Mouse (Mus musculus) cerebellum, postnatal 10 days (tissue): ENCODE measurements around the gene Idi2.

ENCODE experiments used
- DNase-seq, 2 experiments: peaks; one replicate each; pipeline ENCODE4 v3.0.0; 2021; ENCODE audit warnings: mixed read lengths in 2 of 2

Idi2 gene

GRCm38 (mm10) chr13:8999464-8999863 is 46.8 kb downstream of the Idi2 start:
- no peak for DNase-seq

- DNase-seq: no peak
Measured at GRCm38 (mm10) chr13:9003306-9003705, 50.6 kb downstream of the Idi2 start.
